Mouse (Mus musculus): ENCODE results near the gene Pomgnt2.

The Pomgnt2 gene

GRCm38 (mm10) chr9:122013629-122014028, 16.7 kb upstream of the Pomgnt2 start:
- DNase-seq (ENCODE audit: low read depth, low spot score): peak; percentile 13

GRCm38 (mm10) chr9:122012816-122013215, 15.9 kb upstream of the Pomgnt2 start:
- DNase-seq (ENCODE audit: low read depth, low spot score): no peak

- DNase-seq (ENCODE audit: low read depth, low spot score): no peak
These were observed 13.8 kb upstream of the Pomgnt2 start for GRCm38 (mm10) chr9:122010751-122011150.

DNA sequence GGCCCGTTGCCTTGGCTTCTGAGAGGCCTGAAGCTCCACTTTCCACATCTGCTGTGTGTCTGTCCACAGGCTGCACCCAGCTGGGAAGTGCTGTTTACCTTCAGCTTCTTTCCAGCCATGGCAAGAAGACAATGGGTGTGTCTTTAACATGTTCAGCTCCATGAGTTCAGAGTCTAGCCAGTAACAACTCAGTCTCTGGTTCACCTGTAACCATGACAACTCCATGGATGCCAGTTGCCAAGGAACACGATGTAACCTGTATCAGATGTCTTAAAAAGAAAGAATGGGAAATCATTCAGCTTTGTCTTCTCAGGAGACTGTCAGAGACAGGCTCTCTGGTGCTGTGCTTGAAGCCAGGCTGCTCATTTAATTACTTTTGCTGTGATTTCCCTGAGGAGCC, 12.0 kb upstream of the Pomgnt2 start:
- DNase-seq (ENCODE audit: low read depth, low spot score): no peak

- peak; percentile 47 for DNase-seq (ENCODE audit: low read depth, low spot score)
These were observed 9.7 kb upstream of the Pomgnt2 start for GRCm38 (mm10) chr9:122006609-122007008.

GRCm38 (mm10) chr9:122006175-122006574, 9.3 kb upstream of the Pomgnt2 start:
- DNase-seq (ENCODE audit: low read depth, low spot score): no peak

GRCm38 (mm10) chr9:121997978-121998377, 1.1 kb upstream of the Pomgnt2 start:
- DNase-seq (ENCODE audit: low read depth, low spot score): no peak

DNA sequence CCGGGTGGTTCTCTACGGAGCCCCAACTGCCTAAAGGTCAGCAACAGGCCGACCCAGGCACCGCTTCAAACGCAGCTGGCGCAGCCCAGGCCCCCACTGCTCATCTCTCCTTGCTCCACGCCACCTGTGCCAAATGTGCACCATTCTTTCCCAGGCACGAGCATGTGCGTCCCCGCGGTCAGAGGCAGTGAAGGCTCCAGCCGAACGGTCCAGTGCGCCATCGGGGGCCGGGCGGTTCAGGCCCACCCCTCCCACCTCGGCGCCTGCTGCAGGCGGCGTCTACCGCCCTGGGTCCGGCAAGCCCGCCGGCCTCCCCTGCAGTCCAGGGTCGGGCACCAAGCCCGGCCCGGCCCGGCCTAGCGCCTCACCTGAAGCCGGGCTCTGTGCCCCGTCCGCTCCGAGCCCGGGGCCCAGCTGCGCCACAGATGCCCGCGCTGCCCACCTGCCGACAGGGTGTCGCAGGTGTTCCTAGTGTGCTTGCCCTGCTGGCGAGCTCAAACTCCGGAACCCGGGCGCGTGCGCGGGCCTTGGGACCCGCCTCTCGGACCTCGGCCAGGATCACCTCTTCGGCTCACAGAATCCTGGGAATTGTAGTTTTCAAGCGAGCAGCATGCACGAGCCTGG, 1.3 kb downstream of the Pomgnt2 start:
- no peak for DNase-seq (ENCODE audit: low read depth, low spot score)

- no peak for DNase-seq (ENCODE audit: low read depth, low spot score)
These were observed 1.8 kb downstream of the Pomgnt2 start for GRCm38 (mm10) chr9:121995077-121995476.

GRCm38 (mm10) chr9:121993047-121993446, 3.9 kb downstream of the Pomgnt2 start:
- peak; percentile 21 for DNase-seq (ENCODE audit: low read depth, low spot score)

GRCm38 (mm10) chr9:121991041-121991440, 5.9 kb downstream of the Pomgnt2 start:
- DNase-seq (ENCODE audit: low read depth, low spot score): no peak

DNA sequence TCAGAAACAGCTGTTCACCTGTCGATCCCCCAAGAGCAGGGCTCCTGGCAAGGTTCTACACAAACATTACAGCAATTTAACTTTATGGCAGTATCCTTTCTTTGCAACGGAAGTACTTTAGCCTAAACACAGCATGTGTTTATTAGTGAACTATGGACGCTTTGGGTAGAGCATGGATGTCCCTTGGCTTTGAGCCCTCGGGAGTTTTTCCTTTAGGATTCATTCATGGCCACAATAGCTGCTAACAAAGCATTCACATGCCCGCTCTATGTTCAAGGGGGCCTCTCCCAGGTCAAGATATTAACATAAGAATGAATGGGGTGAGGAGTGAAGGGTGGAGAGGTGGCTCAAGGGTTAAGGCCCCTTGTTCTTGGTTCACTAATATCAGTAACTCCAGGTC, 7.4 kb downstream of the Pomgnt2 start:
- DNase-seq (ENCODE audit: low read depth, low spot score): no peak

DNA sequence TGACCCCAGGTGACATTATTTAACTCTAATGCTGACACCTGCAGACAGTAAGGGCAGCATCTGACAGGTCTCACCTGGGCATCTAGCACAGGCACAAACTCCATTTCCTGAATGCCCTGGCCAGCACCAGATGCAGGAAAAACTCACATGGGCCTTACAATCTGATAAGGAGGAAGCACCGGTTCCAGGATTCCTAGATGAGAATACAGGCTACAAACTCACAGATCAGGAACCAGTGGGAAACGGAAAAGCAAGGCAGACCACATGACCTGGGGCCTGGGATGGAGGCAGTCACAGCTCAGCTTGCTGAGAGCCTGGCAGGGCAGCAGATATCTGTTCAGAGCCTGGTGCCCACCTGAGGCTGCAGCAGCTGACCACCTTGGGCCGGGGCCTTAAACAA, 8.0 kb downstream of the Pomgnt2 start:
- no peak for DNase-seq (ENCODE audit: low read depth, low spot score)

- DNase-seq (ENCODE audit: low read depth, low spot score): peak; percentile 77
These were observed 12.1 kb downstream of the Pomgnt2 start for GRCm38 (mm10) chr9:121984465-121985461.

- peak; percentile 74 for DNase-seq (ENCODE audit: low read depth, low spot score)
These were observed 13.4 kb downstream of the Pomgnt2 start for GRCm38 (mm10) chr9:121983504-121983903.

DNA sequence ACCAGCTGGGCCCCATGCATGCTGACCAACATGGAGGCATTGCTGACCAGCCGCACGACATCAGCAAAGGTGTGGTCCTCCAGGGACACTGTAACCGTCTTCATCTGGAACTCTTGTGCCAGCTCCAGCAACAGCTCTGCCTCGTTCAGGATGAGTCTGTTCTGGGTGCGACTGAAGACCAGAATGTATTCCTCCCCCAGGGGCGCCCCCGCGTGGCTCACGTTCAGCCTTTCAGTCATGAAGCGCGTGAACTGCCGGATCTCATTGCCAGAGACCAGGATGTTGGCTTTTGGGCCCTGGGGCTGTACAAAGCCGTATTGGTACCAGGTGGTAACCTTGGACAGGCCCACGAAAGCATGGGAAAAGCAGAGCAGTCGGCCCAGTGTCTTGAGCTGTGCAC, 14.2 kb downstream of the Pomgnt2 start:
- no peak for DNase-seq (ENCODE audit: low read depth, low spot score)

DNA sequence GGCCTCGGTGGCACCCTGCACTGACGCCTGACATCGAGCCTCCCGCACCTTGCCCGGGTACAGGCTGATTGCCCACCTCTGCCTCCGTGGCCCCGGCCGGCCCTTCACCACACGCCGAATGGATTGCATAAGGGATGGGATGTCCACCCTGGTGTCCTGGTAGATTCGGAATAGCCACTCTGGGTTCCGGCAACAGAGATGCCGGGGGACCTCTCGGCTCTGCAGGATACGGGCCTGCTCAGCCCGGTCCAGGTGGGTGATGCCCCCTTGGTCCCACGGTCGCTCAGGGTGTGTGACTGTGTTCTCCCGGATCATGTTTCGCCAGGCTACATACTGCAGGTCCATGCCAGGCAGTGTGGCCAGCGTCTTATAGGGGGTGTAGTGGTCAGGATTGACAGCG, 14.7 kb downstream of the Pomgnt2 start:
- DNase-seq (ENCODE audit: low read depth, low spot score): no peak

DNA sequence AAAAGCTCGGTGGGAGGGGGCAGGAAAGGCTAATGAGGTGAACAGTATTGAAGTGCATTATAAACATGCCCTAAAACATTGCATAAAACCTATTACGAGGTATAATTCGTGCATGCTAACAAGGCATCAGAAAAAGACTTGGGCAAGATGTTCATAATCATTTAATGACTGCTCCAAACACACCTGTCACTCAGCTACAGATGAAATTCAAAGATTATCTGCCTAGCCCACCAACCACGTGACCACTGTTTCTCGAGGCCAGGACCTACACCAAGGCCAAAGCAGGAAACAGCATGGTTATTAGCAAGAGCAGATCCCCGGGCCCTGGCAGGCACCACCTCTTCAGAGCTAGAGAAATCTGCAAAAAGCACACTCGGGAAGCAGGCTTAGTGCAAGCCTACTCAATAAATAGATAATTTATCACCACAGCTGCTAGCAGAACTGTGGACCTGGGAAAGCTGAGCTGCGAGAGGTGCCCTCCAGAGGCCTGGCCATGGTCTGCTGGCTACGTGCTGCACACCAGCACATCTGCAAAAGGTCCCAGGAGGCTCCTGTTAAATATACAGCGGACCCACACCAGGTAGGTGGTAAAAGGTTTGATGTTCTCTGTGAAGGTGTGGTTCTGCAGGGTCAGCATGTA, 15.3 kb downstream of the Pomgnt2 start:
- DNase-seq (ENCODE audit: low read depth, low spot score): peak; percentile 61

DNA sequence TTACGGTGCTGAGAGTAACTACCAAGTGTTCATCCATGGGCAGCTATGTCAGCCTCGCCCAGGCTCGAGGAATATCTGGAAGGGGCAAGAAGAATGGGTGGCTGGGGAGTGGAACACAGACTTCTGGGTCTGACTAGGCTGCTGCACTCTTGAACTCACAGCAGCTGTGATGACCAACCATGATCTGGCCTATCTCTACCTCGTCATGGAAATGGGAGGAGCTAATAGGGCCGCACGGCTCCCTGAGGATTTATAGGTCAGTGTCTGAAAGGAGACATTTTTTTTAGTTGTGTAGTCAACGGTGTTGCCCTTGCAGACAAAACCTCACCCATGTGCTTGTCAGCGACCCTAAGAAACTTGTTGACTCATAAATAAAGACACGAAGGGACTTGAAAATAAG, 15.9 kb downstream of the Pomgnt2 start:
- no peak for DNase-seq (ENCODE audit: low read depth, low spot score)

DNA sequence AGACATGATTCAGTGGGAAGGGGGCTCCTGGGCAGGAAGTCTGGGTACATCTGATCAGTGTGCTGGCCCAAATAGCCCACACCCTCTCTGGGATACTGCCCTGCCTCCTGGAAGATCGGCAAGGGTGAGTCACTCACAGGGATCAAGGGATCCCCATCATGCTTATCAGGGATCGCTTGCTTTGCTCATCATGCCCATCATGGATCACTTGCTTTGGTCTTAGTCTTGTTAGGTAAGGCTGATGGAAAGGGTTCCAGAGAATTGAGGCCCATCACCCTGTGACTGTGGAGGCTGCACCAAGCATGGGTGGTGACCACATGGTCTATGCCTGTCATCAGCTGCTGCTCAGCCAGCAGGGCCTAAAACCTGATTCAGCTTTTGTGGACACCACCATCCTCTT, 21.6 kb downstream of the Pomgnt2 start:
- DNase-seq (ENCODE audit: low read depth, low spot score): no peak

DNA sequence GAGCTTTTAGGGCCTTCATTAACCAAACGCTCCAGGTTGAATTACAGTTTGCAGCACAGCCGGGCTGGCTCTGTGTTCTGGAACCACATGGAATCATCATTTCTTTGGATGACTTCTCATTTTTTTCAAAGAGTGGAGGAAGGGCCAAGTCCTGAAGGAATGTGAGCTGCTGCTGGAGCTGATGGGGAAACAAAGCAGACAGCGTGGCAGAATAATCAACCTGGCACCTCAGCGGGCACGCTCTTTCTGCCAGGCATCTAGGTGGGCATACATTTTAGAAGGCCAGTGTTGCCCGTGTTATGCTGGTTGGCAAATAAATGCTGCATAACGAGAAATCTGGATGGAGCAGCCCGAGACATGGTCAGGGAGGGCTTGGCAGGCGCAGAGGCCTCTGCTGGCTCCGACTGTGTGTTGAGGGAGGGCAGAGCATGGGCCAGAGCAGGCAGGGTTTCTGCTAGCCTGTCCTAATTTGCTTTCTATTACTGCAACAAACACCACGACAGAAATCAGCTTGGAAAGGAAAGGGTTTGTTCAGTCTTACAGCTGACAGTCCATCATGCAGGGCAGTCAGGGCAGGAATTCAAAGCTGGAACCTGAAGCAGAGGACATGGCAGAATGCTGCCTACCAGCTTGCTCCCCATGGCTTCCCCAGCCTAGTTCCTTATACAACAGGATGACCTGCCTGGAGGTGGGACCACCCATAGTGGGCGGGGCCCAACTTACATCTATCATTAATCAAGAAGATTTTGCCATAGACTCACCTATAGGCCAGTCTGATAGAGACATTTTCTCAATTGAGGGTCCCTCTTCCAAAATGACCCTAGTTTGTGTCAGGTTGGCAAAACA, 22.5 kb downstream of the Pomgnt2 start:
- no peak for DNase-seq (ENCODE audit: low read depth, low spot score)
